Comparison of ENCODE assay signal across 9 mouse cellular contexts in the genomic region with DNA sequence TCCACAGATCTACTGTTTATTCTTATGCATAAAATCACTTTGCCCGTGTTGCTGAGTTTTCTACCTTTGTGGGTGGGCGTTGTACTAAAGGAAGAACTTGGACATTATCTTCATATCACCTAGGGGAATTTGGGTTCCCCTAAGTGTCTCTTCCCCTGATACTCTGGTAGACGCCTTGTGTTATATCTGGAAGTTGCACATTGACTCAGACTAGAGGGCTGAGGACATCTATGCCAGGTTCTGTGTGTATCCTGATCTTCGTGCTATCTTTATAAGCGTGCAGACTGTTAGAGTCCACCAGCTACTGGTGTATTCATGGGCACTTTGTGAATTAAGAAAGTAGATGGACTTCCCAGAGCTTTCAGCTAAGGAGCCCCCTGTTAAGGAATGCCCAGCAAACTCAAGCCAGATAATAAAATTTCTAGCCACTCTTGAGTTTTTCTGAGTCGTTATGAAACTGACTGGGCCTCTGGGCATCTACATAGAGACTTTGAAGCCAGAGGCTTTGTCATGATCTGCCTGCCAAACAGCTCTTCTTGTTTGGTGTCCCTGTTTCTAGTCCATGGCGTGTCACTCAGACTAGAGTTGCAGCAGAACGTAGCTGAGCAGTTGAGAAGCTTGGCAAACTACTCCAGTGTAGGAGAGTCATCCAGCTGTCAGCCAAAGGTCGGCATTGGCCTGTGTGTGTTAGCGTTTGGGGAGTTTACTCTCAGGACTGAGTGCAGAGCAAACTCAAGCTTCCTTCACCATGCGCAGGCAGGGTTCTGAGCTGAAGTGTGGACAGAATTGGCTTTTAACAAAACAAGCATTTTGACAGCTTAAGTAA. TPM values are rescaled to one million over a fixed set of nuclear protein-coding genes. Genes with fewer than 3 reads are reported as not detected.
DNase-seq lines count a peak whose midpoint lies in the region.
"Had no signal": no experiment of that assay in that cellular context is flagged by ENCODE, and none has a peak within 500 bp of the region (broad histone marks: within the 10 kb centered on the region; RNA-seq: fewer than 3 reads in every experiment).

No protein-coding gene starts in this region.

- DNase-seq in adrenal gland, adult 2 months, result peak; percentile 75
- DNase-seq in adrenal gland, postnatal 4 days (ENCODE audit: low spot score in 2 of 2), result no peak
- DNase-seq in heart, adult 8-10 months (ENCODE audit: low spot score), result peak; percentile 73
- peak; percentile 58 for DNase-seq in kidney, postnatal 10 days
- DNase-seq in ovary, postnatal 14 days (ENCODE audit: low spot score), result peak; percentile 37
- DNase-seq in frontal cortex, adult 2 months (ENCODE audit: extremely low spot score in 1 of 2, low spot score in 1 of 2), result no peak
- no peak for DNase-seq in cerebellum, adult 8-10 months
- no peak for DNase-seq in testis, postnatal 10 days (ENCODE audit: low spot score)

RNA-seq across cellular contexts. Expression of a gene that starts 3.5 kb away (rescaled TPM):
- total RNA-seq in adrenal gland, adult 2 months (2021), result 10 to 100 TPM; 16.0 to 24.6 TPM
- polyA plus RNA-seq in adrenal gland, adult 2 months (2012; rRNA removed), result 21.6 and 22.1 TPM in 2 replicates
- 10 to 100 TPM; 22.2 to 24.4 TPM for total RNA-seq in adrenal gland, postnatal 4 days (2021)
- total RNA-seq in heart, adult 8-10 months (2022), result 10 to 100 TPM in 2 of 4 experiments, 1 to 10 TPM in 2; 6.6 to 11.0 (median 10.0) TPM
- polyA plus RNA-seq in frontal cortex, adult 2 months (2012; rRNA removed), result 32.6 and 33.3 TPM in 2 replicates

RNA-seq across cellular contexts. Expression of a gene that starts 50.2 kb away (rescaled TPM):
- total RNA-seq in adrenal gland, adult 2 months (2021), result 1 to 10 TPM; 1.8 to 5.3 TPM
- 3.6 and 3.8 TPM in 2 replicates for polyA plus RNA-seq in adrenal gland, adult 2 months (2012; rRNA removed)
- total RNA-seq in adrenal gland, postnatal 4 days (2021), result 10 to 100 TPM in 1 of 2 experiments, 1 to 10 TPM in 1; 3.8 to 12.1 TPM
- 10 to 100 TPM; 10.3 to 13.7 (median 12.1) TPM for total RNA-seq in heart, adult 8-10 months (2022)
- 2.3 and 3.3 TPM in 2 replicates for polyA plus RNA-seq in frontal cortex, adult 2 months (2012; rRNA removed)

RNA-seq across cellular contexts. Expression of a gene that starts 57.4 kb away (rescaled TPM):
- 10 to 100 TPM in 1 of 2 experiments, 1 to 10 TPM in 1; 6.2 to 12.7 TPM for total RNA-seq in adrenal gland, adult 2 months (2021)
- polyA plus RNA-seq in adrenal gland, adult 2 months (2012; rRNA removed), result 0.64 and 0.88 TPM in 2 replicates
- 100 to 1,000 TPM in 1 of 2 experiments, 1 to 10 TPM in 1; 4.4 to 173 TPM for total RNA-seq in adrenal gland, postnatal 4 days (2021)
- total RNA-seq in heart, adult 8-10 months (2022), result 1 to 10 TPM; 3.1 to 5.7 (median 4.7) TPM
- polyA plus RNA-seq in frontal cortex, adult 2 months (2012; rRNA removed), result 0.08 and 0.13 TPM in 2 replicates
- total RNA-seq: common myeloid progenitor, adult 5-6 weeks had no signal

Comparison
In these comparisons a context has a peak if more than half of its experiments do, and no peak if none do; other contexts are left out.
1. DNase-seq: peak in adrenal gland, adult 2 months (single experiment), heart, adult 8-10 months (single experiment), kidney, postnatal 10 days (single experiment) and ovary, postnatal 14 days (single experiment); none in adrenal gland, postnatal 4 days (0 of 2), frontal cortex, adult 2 months (0 of 2), cerebellum, adult 8-10 months (single experiment) and testis, postnatal 10 days (single experiment).